Mouse (Mus musculus): Measurements from ENCODE around the gene Gm20777.
"Not testable (repeated sequence)": the region's sequence is repeated elsewhere in the genome, so short reads cannot be mapped to it uniquely, and the experiment has no call there.

Gm20777 gene

DNA sequence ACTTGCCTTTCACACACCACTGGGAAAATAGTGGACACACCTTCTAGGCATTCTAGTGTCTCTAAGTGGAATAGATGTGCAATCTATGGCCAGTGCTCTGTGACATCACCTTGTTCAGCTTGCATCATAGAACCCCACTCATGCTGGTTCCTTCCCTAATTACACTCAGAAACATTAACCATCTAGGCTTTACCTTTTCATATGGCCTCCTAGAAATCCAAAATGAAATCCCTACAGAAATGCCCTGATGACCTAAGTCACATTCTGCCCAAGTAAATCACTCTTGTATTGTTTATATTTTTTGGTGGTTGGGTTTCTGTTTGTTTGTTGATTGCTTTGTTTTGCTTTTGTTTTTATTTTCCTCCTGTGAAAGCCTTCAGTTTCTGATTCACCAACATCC, at the start of gene Gm20777:
Gm20777 (minus strand) TSS at position 101 of the 400 bp plus-strand sequence.
- not testable (repeated sequence) for DNase-seq (ENCODE audit: low spot score)

DNA sequence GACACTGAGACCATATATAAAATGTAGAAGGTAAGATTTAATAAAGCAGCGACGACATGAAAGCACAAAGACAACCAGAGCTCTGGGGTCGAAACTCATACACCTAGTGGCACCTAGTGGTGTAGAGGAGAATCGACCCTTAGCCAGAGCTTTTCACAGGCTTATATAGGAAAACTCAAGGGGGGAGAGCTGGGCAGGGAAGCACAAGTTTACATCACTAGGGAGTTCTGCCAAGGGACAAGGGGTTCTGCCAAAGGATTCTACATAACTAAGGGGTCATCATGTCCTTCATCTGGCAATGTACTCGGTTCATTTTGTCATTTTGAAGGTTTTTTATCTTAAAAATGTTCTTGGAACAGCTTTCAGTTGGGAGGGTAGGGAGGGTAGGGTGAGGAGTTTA, 42.7 kb downstream of the Gm20777 start:
- not testable (repeated sequence) for DNase-seq (ENCODE audit: low spot score)

- DNase-seq (ENCODE audit: low spot score) = not testable (repeated sequence)
Measured at GRCm38 (mm10) chrY:10708761-10709160, 43.5 kb downstream of the Gm20777 start.

DNA sequence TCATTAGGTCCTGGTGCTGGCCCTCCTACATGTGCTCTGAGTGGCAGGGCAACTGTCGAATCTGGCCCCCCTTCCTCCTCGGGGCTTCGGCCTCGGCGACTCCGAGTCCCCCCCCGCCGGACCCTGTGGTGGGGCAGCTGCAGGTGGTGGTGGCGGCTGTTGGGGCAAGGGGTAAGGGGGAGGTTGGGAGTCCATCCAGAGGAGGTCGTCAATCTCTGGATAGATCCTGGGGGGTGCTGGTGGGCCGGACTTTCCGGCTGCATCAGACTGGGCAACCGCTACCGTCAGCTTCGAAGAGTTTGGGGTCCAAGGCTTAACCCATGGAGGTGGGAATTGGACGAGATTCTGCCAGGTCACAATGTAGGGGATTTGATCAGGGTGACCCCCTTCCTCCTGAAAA, 44.0 kb downstream of the Gm20777 start:
- not testable (repeated sequence) for DNase-seq (ENCODE audit: low spot score)

DNA sequence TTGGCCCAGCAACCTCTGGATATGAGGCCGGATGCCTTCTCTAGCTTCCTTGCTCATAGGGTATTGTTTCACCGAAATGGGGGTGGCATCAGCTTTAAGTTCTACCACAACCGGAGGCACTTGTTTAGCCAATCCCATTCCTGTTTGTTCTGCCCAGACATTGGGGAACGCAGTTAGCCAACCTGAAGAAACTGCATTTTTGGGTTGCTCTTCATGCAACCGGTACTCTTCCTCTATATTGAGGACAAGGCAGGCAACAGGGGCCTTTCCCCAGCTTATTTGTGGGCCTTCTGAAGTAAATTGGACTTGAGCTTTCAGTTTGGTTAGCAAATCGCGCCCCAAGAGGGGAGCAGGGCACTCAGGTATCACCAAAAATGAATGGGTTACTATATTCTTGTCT, 45.6 kb downstream of the Gm20777 start:
- not testable (repeated sequence) for DNase-seq (ENCODE audit: low spot score)

Data from T-cell, adult 2 months (primary cell).